Comparison of ENCODE assay signal across 9 mouse cellular contexts in genomic region chr1:176098685-176099320, GRCm38 (mm10).
A peak's percentile ranks its signal among the peaks of the same experiment; 100 is the strongest.
DNase-seq lines count a peak whose midpoint lies in the region; ATAC-seq and TF ChIP-seq lines count a peak whose summit lies in the region.
"Had no signal": no experiment of that assay in that cellular context is flagged by ENCODE, and none has a peak within 500 bp of the region (broad histone marks: within the 10 kb centered on the region; RNA-seq: fewer than 3 reads in every experiment).

No protein-coding gene starts in this region.

- H3K27me3 ChIP-seq in kidney, adult 2 months (replicated peaks; ENCODE audit: control insufficient read depth, insufficient read depth, low read length) = no peaks in the 10 kb centered on the region
- H3K27me3 ChIP-seq in forebrain, embryonic 13.5 days = no peaks in the 10 kb centered on the region
- H3K27me3 ChIP-seq in midbrain, postnatal 0 days (ENCODE audit: insufficient read depth, low read length) = no peaks in the 10 kb centered on the region
- H3K27me3 ChIP-seq: heart, embryonic 15.5 days had no signal

- H3K4me1 ChIP-seq in kidney, adult 2 months (ENCODE audit: control insufficient read depth, insufficient read depth, low read length) = no peaks in the 10 kb centered on the region
- peaks cover 13% of the 10 kb centered on the region; the same call in 1 of the 2 replicates for H3K4me1 ChIP-seq in forebrain, embryonic 13.5 days
- no peaks in the 10 kb centered on the region for H3K4me1 ChIP-seq in midbrain, postnatal 0 days (ENCODE audit: insufficient read depth, low read length)
- H3K4me1 ChIP-seq: heart, embryonic 15.5 days had no signal

- H3K27ac ChIP-seq in kidney, adult 2 months (ENCODE audit: insufficient read depth, low read depth, low read length) = no peak overlapping the region
- H3K27ac ChIP-seq in forebrain, embryonic 13.5 days = no peak overlapping the region; the same call in 1 of the 2 replicates
- H3K27ac ChIP-seq in midbrain, postnatal 0 days (ENCODE audit: low read depth, low read length) = no peak overlapping the region
- H3K27ac ChIP-seq: heart, embryonic 15.5 days had no signal

- H3K9me3 ChIP-seq in forebrain, embryonic 13.5 days (replicated peaks) = no peaks in the 10 kb centered on the region
- no peaks in the 10 kb centered on the region for H3K9me3 ChIP-seq in midbrain, postnatal 0 days (ENCODE audit: low read length)
- H3K9me3 ChIP-seq: heart, embryonic 15.5 days had no signal

- peak overlapping the region; percentile 28 for H3K4me2 ChIP-seq in forebrain, embryonic 13.5 days
- H3K4me2 ChIP-seq in midbrain, postnatal 0 days (ENCODE audit: low read depth, low read length, poor library complexity, severe bottlenecking) = no peak overlapping the region
- H3K4me2 ChIP-seq: heart, embryonic 15.5 days had no signal

- H3K9ac ChIP-seq in forebrain, embryonic 13.5 days = no peak overlapping the region
- no peak overlapping the region for H3K9ac ChIP-seq in midbrain, postnatal 0 days (replicated peaks; ENCODE audit: low read length, poor library complexity, severe bottlenecking)
- H3K9ac ChIP-seq: heart, embryonic 15.5 days had no signal

- TF ChIP-seq POLR2A in kidney, adult 2 months (IDR thresholded peaks at IDR 0.05; ENCODE audit: low read depth, low read length) = no peak

- TF ChIP-seq CTCF in kidney, adult 2 months (conservative IDR thresholded peaks at IDR 0.05; ENCODE audit: insufficient read depth, insufficient read length, low read depth, low read length) = no peak
- TF ChIP-seq CTCF in midbrain, postnatal 0 days (IDR thresholded peaks at IDR 0.05) = peak; percentile 5; the same call in 1 of the 2 replicates

- H3K4me3 ChIP-seq in kidney, adult 2 months (ENCODE audit: insufficient read depth, low read depth, low read length) = no peak overlapping the region
- no peak overlapping the region for H3K4me3 ChIP-seq in forebrain, embryonic 13.5 days
- no peak overlapping the region for H3K4me3 ChIP-seq in midbrain, postnatal 0 days (ENCODE audit: low read depth, low read length)
- H3K4me3 ChIP-seq: heart, embryonic 15.5 days had no signal

- peak; percentile 9 for DNase-seq in kidney, adult 2 months
- DNase-seq in kidney, adult 11 months = no peak
- peak; percentile 25 to 27 for DNase-seq in layer of hippocampus, adult 8-10 months (ENCODE audit: low spot score in 2 of 2)
- peak; percentile 84 for DNase-seq in midbrain, postnatal 0 days (ENCODE audit: low spot score)
- no peak for DNase-seq in heart, postnatal 10 days
- no peak for DNase-seq in urinary bladder, postnatal 25 days (ENCODE audit: low spot score)
- no peak for DNase-seq in testis, postnatal 10 days (ENCODE audit: low spot score)

- WGBS in kidney, adult 2 months = 21% methylated on average over 7 of the region's 7 CpGs
- WGBS in forebrain, embryonic 13.5 days = 11% methylated on average over 7 of the region's 7 CpGs
- WGBS in midbrain, postnatal 0 days = 28% methylated on average over 7 of the region's 7 CpGs

- no peaks in the 10 kb centered on the region for H3K36me3 ChIP-seq in kidney, adult 2 months (ENCODE audit: control insufficient read depth, insufficient read depth, low read length)
- H3K36me3 ChIP-seq in forebrain, embryonic 13.5 days (ENCODE audit: poor library complexity, severe bottlenecking) = no peaks in the 10 kb centered on the region
- H3K36me3 ChIP-seq in midbrain, postnatal 0 days (ENCODE audit: insufficient read depth, low read length) = no peaks in the 10 kb centered on the region
- H3K36me3 ChIP-seq: heart, embryonic 15.5 days had no signal

- peak; percentile 97 for ATAC-seq in forebrain, embryonic 13.5 days
- ATAC-seq in midbrain, postnatal 0 days (ENCODE audit: low FRiP score) = peak; percentile 41; the same call in 1 of the 2 replicates

- intact Hi-C loops in heart, postnatal 10 days (cut with DNase I) = no loop called here

Comparison
In these comparisons a context has a peak if more than half of its experiments do, and no peak if none do; other contexts are left out.
1. DNase-seq: peak in kidney, adult 2 months (single experiment), layer of hippocampus, adult 8-10 months (2 of 2) and midbrain, postnatal 0 days (single experiment); none in kidney, adult 11 months (single experiment), heart, postnatal 10 days (0 of 2), urinary bladder, postnatal 25 days (single experiment) and testis, postnatal 10 days (single experiment).